Mouse (Mus musculus): ENCODE results near the gene Foxa3. TPM values are rescaled to one million over a fixed set of nuclear protein-coding genes. Genes with fewer than 3 reads are reported as not detected.

Gene Foxa3
- total and polyA plus RNA-seq, 3 experiments, result not detected

- Histone ChIP-seq H3K4me1 (ENCODE audit: insufficient read depth, low read depth, low read length) (peaks cover 68% of the 10 kb centered on the region), H3K27me3 (ENCODE audit: insufficient read depth, low read length) (no peaks in the 10 kb centered on the region), H3K9me3 (replicated peaks) (no peaks in the 10 kb centered on the region), H3K4me3 (ENCODE audit: low read depth, low read length) (peak overlapping the region; percentile 90), H3K36me3 (replicated peaks) (peaks cover 56% of the 10 kb centered on the region)
- DNase-seq (ENCODE audit: low spot score) (no peak), ATAC-seq (ENCODE audit: extremely low read depth, insufficient number of reproducible peaks, low FRiP score, poor library complexity, severe bottlenecking) (no peak)
- TF ChIP-seq GATA2 (IDR thresholded peaks at IDR 0.05; ENCODE audit: borderline replicate concordance, low read depth, low read length) (no peak), CTCF (IDR thresholded peaks at IDR 0.05; ENCODE audit: low read depth, low read length) (no peak), TAL1 (conservative IDR thresholded peaks at IDR 0.05; ENCODE audit: low read depth, low read length) (no peak), GATA1 (IDR thresholded peaks at IDR 0.05; ENCODE audit: borderline replicate concordance, low read length) (no peak)
Measured at GRCm38 (mm10) chr7:19004631-19005079, 18.7 kb downstream of the Foxa3 start.

- peak within 1 kb of the TSS; percentile 90 for H3K4me3 ChIP-seq (ENCODE audit: low read depth, low read length)
- peaks cover 68% of the 10 kb centered on the region for H3K4me1 ChIP-seq (ENCODE audit: insufficient read depth, low read depth, low read length)
- H3K9me3 ChIP-seq (replicated peaks), result no peaks in the 10 kb centered on the region
- DNase-seq (ENCODE audit: low spot score), result peak; percentile 74
- no peaks in the 10 kb centered on the region for H3K27me3 ChIP-seq (ENCODE audit: insufficient read depth, low read length)
- TF ChIP-seq CTCF (IDR thresholded peaks at IDR 0.05; ENCODE audit: low read depth, low read length) (no peak), GATA1 (IDR thresholded peaks at IDR 0.05; ENCODE audit: borderline replicate concordance, low read length) (no peak), GATA2 (IDR thresholded peaks at IDR 0.05; ENCODE audit: borderline replicate concordance, low read depth, low read length) (no peak), POLR2AphosphoS5 (IDR thresholded peaks at IDR 0.05; ENCODE audit: insufficient replicate concordance, low read depth, low read length) (no peak), TAL1 (conservative IDR thresholded peaks at IDR 0.05; ENCODE audit: low read depth, low read length) (no peak)
- peak; percentile 55 for ATAC-seq (ENCODE audit: extremely low read depth, insufficient number of reproducible peaks, low FRiP score, poor library complexity, severe bottlenecking)
- H3K36me3 ChIP-seq (replicated peaks), result peaks cover 56% of the 10 kb centered on the region
Measured at GRCm38 (mm10) chr7:19003902-19004630, 19.3 kb downstream of the Foxa3 start, which contains the start of gene Irf2bp1. Irf2bp1 (plus strand) TSS chr7:19004044.

GRCm38 (mm10) chr7:19002848-19003498, 20.4 kb downstream of the Foxa3 start:
- H3K27me3 ChIP-seq (ENCODE audit: insufficient read depth, low read length), result no peaks in the 10 kb centered on the region
- peaks cover 68% of the 10 kb centered on the region for H3K4me1 ChIP-seq (ENCODE audit: insufficient read depth, low read depth, low read length)
- no peaks in the 10 kb centered on the region for H3K9me3 ChIP-seq (replicated peaks)
- peaks cover 53% of the 10 kb centered on the region for H3K36me3 ChIP-seq (replicated peaks)
- H3K4me3 ChIP-seq (ENCODE audit: low read depth, low read length), result peak overlapping the region; percentile 67
- ATAC-seq (ENCODE audit: extremely low read depth, insufficient number of reproducible peaks, low FRiP score, poor library complexity, severe bottlenecking), result peak; percentile 70
- DNase-seq (ENCODE audit: low spot score), result peak; percentile 75
- TF ChIP-seq GATA1 (IDR thresholded peaks at IDR 0.05; ENCODE audit: borderline replicate concordance, low read length), result no peak
- no peak for TF ChIP-seq CTCF (IDR thresholded peaks at IDR 0.05; ENCODE audit: low read depth, low read length)
- no peak for TF ChIP-seq GATA2 (IDR thresholded peaks at IDR 0.05; ENCODE audit: borderline replicate concordance, low read depth, low read length)
- TF ChIP-seq TAL1 (conservative IDR thresholded peaks at IDR 0.05; ENCODE audit: low read depth, low read length), result no peak
- TF ChIP-seq POLR2AphosphoS5 (IDR thresholded peaks at IDR 0.05; ENCODE audit: insufficient replicate concordance, low read depth, low read length), result no peak

- peaks cover 50% of the 10 kb centered on the region for H3K36me3 ChIP-seq (replicated peaks)
- H3K4me1 ChIP-seq (ENCODE audit: insufficient read depth, low read depth, low read length), result peaks cover 60% of the 10 kb centered on the region
- no peaks in the 10 kb centered on the region for H3K27me3 ChIP-seq (ENCODE audit: insufficient read depth, low read length)
- peak overlapping the region; percentile 67; the same call in 1 of the 2 replicates for H3K4me3 ChIP-seq (ENCODE audit: low read depth, low read length)
- DNase-seq (ENCODE audit: low spot score) (no peak), ATAC-seq (ENCODE audit: extremely low read depth, insufficient number of reproducible peaks, low FRiP score, poor library complexity, severe bottlenecking) (no peak)
- no peaks in the 10 kb centered on the region for H3K9me3 ChIP-seq (replicated peaks)
- no peak for TF ChIP-seq POLR2AphosphoS5 (IDR thresholded peaks at IDR 0.05; ENCODE audit: insufficient replicate concordance, low read depth, low read length)
Measured at GRCm38 (mm10) chr7:19002115-19002514, 21.2 kb downstream of the Foxa3 start.

DNA sequence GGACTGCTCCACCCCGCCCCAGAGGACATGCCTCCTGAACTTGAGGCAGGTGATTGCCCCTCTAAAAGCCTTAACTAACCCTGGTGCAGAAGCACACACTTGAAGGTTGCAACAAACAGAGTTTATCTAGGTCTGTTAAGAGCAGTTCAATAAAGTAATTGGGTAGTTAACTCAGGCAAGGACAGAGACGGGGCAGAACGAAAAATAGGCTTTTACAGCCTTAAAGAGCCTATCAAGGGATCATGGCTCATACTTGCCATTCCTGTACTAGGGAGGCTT, 21.6 kb downstream of the Foxa3 start:
- TF ChIP-seq POLR2AphosphoS5 (IDR thresholded peaks at IDR 0.05; ENCODE audit: insufficient replicate concordance, low read depth, low read length) (no peak), GATA1 (IDR thresholded peaks at IDR 0.05; ENCODE audit: borderline replicate concordance, low read length) (no peak), CTCF (IDR thresholded peaks at IDR 0.05; ENCODE audit: low read depth, low read length) (no peak), TAL1 (conservative IDR thresholded peaks at IDR 0.05; ENCODE audit: low read depth, low read length) (no peak), GATA2 (IDR thresholded peaks at IDR 0.05; ENCODE audit: borderline replicate concordance, low read depth, low read length) (no peak)
- Histone ChIP-seq H3K9me3 (replicated peaks) (no peaks in the 10 kb centered on the region), H3K4me1 (ENCODE audit: insufficient read depth, low read depth, low read length) (peaks cover 56% of the 10 kb centered on the region), H3K4me3 (ENCODE audit: low read depth, low read length) (no peak overlapping the region), H3K27me3 (ENCODE audit: insufficient read depth, low read length) (no peaks in the 10 kb centered on the region), H3K36me3 (replicated peaks) (peaks cover 46% of the 10 kb centered on the region)
- DNase-seq (ENCODE audit: low spot score), result no peak
- no peak for ATAC-seq (ENCODE audit: extremely low read depth, insufficient number of reproducible peaks, low FRiP score, poor library complexity, severe bottlenecking)

DNA sequence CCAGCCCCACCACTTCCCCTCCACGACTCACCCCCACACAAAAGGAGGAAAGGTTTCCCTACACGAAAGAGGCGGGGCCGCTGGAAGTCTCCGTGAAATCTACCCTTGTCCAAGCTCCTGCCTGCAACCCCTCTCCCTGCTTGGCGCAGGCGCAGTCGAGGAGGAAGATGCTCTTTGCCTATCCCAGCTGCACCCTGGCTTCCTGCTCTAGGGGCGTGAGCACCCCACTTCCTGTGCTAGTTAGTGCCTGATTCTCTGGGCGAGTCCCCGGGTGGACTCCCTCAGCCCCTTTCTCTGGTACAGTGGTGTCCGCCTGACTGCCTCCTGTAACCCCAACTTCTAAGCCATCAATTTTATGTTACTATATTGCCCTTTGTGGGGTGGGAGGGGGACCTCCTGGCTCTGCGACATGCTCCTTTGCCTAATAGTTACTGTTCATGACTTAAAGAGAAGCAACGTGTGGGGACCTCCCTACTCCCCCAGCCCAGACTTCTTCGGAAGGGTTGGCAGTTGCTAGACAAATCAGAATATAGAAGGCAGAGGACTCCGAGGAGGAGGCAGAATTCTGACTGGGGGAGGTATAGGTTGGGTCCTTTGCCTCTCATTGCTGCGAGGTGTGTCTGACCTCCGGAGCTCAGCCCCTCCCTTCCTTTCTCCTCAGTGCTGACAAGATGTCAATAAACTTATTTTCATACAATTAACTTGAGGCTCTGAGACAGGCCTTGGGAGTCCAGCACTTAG, 22.1 kb downstream of the Foxa3 start:
- DNase-seq (ENCODE audit: low spot score), result no peak
- no peak for TF ChIP-seq GATA2 (IDR thresholded peaks at IDR 0.05; ENCODE audit: borderline replicate concordance, low read depth, low read length)
- TF ChIP-seq POLR2AphosphoS5 (IDR thresholded peaks at IDR 0.05; ENCODE audit: insufficient replicate concordance, low read depth, low read length), result no peak
- TF ChIP-seq TAL1 (conservative IDR thresholded peaks at IDR 0.05; ENCODE audit: low read depth, low read length), result no peak
- no peak for TF ChIP-seq GATA1 (IDR thresholded peaks at IDR 0.05; ENCODE audit: borderline replicate concordance, low read length)
- no peak for TF ChIP-seq CTCF (IDR thresholded peaks at IDR 0.05; ENCODE audit: low read depth, low read length)
- peaks cover 52% of the 10 kb centered on the region for H3K4me1 ChIP-seq (ENCODE audit: insufficient read depth, low read depth, low read length)
- H3K36me3 ChIP-seq (replicated peaks), result peaks cover 44% of the 10 kb centered on the region
- H3K4me3 ChIP-seq (ENCODE audit: low read depth, low read length), result no peak overlapping the region
- no peaks in the 10 kb centered on the region for H3K27me3 ChIP-seq (ENCODE audit: insufficient read depth, low read length)
- ATAC-seq (ENCODE audit: extremely low read depth, insufficient number of reproducible peaks, low FRiP score, poor library complexity, severe bottlenecking), result no peak
- H3K9me3 ChIP-seq (replicated peaks), result no peaks in the 10 kb centered on the region
